Mouse (Mus musculus) liver, embryonic 14.5 days (tissue): Measurements from ENCODE around the gene Satb1. TPM values are rescaled to one million over a fixed set of nuclear protein-coding genes. Genes with fewer than 3 reads are reported as not detected.

Source experiments
- ATAC-seq: fragments of 200-750 bp; cut with Nextera tagmentation; 2 replicates; pipeline ENCODE4 v1.8.0; 2017; ENCODE audit warnings: moderate number of reproducible peaks, mild to moderate bottlenecking, moderate library complexity; ENCODE audit not compliant: insufficient read depth
- DNase-seq, 3 experiments: peaks; one replicate each; pipeline ENCODE4 v3.0.0-alpha.2; 2012 to 2013; ENCODE audit warnings: low read depth in 3 of 3, low spot score in 3 of 3
- H3K27ac ChIP-seq: fragments of 300-500 bp; sonication (generic); 2 replicates; pipeline ENCODE4 v1.5.1; 2014; ENCODE audit warnings: moderate library complexity, mild to moderate bottlenecking, control low read depth, inconsistent platforms
- H3K27me3 ChIP-seq: fragments of 300-500 bp; sonication (generic); 2 replicates; pipeline ENCODE4 v1.6.1; 2014; ENCODE audit warnings: mild to moderate bottlenecking, low read length, moderate library complexity; ENCODE audit not compliant: control insufficient read depth, insufficient read depth
- H3K36me3 ChIP-seq: fragments of 300-500 bp; sonication (generic); replicated peaks from 2 replicates; pipeline ENCODE4 v1.6.1; 2014; ENCODE audit warnings: low read depth; ENCODE audit not compliant: control insufficient read depth, insufficient read depth
- H3K4me1 ChIP-seq, 2 experiments: fragments of 200-500 bp in 1 of 2; fragments of 300-500 bp in 1 of 2; sonication (generic) in 1 of 2; replicated peaks; 2 replicates each; pipeline ENCODE4 v1.6.1; 2012 to 2014; ENCODE audit warnings: antibody characterized with exemption in 1 of 2, inconsistent platforms in 1 of 2, low read length in 1 of 2; ENCODE audit not compliant: control insufficient read depth in 2 of 2, insufficient read depth in 2 of 2
- H3K4me2 ChIP-seq: fragments of 300-500 bp; sonication (generic); 2 replicates; pipeline ENCODE4 v1.6.1; 2014; ENCODE audit warnings: low read depth, mild to moderate bottlenecking, control low read depth, moderate library complexity
- H3K4me3 ChIP-seq, 2 experiments: fragments of 200-500 bp in 1 of 2; fragments of 300-500 bp in 1 of 2; sonication (generic) in 1 of 2; 2 replicates each; pipeline ENCODE4 v1.5.1; 2012 to 2014; ENCODE audit warnings: low read depth in 2 of 2, low read length in 2 of 2, mild to moderate bottlenecking in 2 of 2, control low read depth in 1 of 2, inconsistent platforms in 1 of 2, moderate library complexity in 1 of 2; ENCODE audit not compliant: insufficient read depth in 1 of 2
- H3K9ac ChIP-seq: fragments of 300-500 bp; sonication (generic); replicated peaks from 2 replicates; pipeline ENCODE4 v1.6.1; 2014; ENCODE audit warnings: mild to moderate bottlenecking, control low read depth, moderate library complexity
- H3K9me3 ChIP-seq: fragments of 300-500 bp; sonication (generic); 2 replicates; pipeline ENCODE4 v1.6.1; 2016; ENCODE audit warnings: low read length, mixed read lengths; ENCODE audit not compliant: control insufficient read depth
- CTCF ChIP-seq: IDR thresholded peaks from 2 replicates; pipeline ENCODE4 v1.5.1; 2016; ENCODE audit warnings: antibody characterized with exemption, low read depth, control low read depth
- EP300 ChIP-seq: IDR thresholded peaks from 2 replicates; pipeline ENCODE4 v1.6.1; 2016; ENCODE audit warnings: antibody characterized with exemption, low read depth
- WGBS: fragments of 180-500 bp; shearing (Covaris S2); extraction: QIAGEN DNeasy Blood & Tissue Kit; methylation state at CpG from one replicate; pipeline ENCODE4 v1.1.7; 2014; ENCODE audit not compliant: insufficient replicate concordance; 5-methylcytosine and 5-hydroxymethylcytosine counted together
- polyA plus RNA-seq, 2 experiments: library from polyadenylated mRNA; depleted of rRNA in 1 of 2; stranded (reverse) in 1 of 2; unstranded in 1 of 2; fragments of >200 nt; fragmentation: Nextera tagmentation in 1 of 2; extraction: Ambion mirVana in 1 of 2; gene quantifications; 2 replicates each; pipeline versions ENCODE4 v1.2.1 to v1.2.3; 2012 to 2014

The Satb1 gene
- polyA plus RNA-seq, 2 experiments, result 0.74 to 0.96 TPM

DNA sequence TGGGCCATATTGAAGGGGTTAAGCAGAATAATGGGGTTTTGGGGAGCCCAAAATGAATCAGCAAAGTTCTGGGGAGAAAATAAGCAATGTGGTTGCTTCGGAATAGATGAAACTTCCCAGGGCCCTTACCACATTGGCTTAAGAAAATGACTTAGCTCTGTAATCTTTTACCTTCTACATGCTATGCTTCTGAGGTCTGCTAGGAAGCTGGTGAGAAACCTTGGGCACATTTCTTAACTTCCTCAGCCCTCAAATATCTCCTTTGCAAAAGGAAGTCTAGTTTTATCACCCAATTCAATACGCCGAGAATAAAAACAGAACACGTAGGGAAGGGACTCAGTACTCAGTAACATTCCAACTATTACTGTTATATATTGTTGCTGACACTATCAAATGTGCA lies 80.9 kb downstream of the Satb1 start:
- ATAC-seq, result no peak
- Histone ChIP-seq H3K27me3 (no peaks in the 10 kb centered on the region), H3K4me1 (no peaks in the 10 kb centered on the region), H3K9me3 (no peaks in the 10 kb centered on the region), H3K27ac (no peak overlapping the region), H3K4me3 (no peak overlapping the region), H3K36me3 (no peaks in the 10 kb centered on the region), H3K9ac (no peak overlapping the region), H3K4me2 (no peak overlapping the region)
- WGBS, result 63% methylated on average over 4 of the region's 4 CpGs
- DNase-seq, result no peak
- no peak for TF ChIP-seq EP300
- TF ChIP-seq CTCF, result no peak

DNA sequence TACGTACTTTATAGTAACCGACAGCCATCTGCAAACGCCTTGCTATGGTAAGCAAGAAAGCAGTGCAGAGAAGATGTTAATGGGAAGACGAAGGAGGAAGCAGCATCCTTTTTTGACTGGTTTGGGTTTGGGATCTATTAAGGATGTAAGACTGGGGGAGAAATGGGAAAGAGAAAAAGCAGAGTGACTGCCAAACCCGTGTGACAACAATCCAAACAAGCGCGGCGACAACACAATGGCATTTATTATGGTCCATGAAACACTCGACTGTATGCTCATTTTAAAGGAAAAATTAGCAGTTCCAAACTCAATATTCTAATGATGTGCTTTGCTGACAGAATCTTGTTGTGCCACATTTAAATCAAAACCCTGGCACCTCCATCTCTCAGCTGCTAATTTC lies 85.9 kb downstream of the Satb1 start:
- 70% methylated on average over 9 of the region's 9 CpGs for WGBS
- ATAC-seq, result no peak
- TF ChIP-seq CTCF (no peak), EP300 (no peak)

DNA sequence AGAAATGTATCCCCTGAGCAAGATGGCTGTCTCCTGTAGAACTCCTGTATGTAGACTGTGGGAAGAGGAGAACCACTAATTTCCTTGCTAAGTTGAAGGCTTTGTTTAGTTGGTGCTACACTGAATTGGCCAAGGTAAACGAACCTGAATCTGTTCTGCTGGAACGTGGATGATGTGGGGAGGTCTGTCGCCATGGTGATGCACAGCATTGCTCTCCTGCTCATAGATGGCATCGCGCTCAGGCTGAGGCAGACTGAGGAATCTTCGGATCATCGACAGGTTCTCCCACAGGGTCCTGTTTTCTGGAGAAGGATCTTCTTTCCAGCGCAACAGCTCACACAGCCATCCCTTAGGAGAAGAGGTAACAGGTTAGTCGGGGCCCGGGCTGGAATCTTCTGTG lies 90.6 kb downstream of the Satb1 start:
- Histone ChIP-seq H3K9me3 (no peaks in the 10 kb centered on the region), H3K36me3 (no peaks in the 10 kb centered on the region), H3K4me3 (no peak overlapping the region), H3K4me1 (no peaks in the 10 kb centered on the region), H3K4me2 (no peak overlapping the region), H3K9ac (no peak overlapping the region), H3K27ac (no peak overlapping the region), H3K27me3 (no peaks in the 10 kb centered on the region)
- WGBS, result 73% methylated on average over 10 of the region's 10 CpGs
- no peak for ATAC-seq
- TF ChIP-seq CTCF (no peak), EP300 (no peak)
- no peak for DNase-seq

More for the DNA sequence above, 85.9 kb downstream of the Satb1 start:
- no peaks in the 10 kb centered on the region for H3K9me3 ChIP-seq
- no peak overlapping the region for H3K27ac ChIP-seq
- DNase-seq, result no peak
- H3K4me1 ChIP-seq, result no peaks in the 10 kb centered on the region
- no peak overlapping the region for H3K9ac ChIP-seq
- no peaks in the 10 kb centered on the region for H3K27me3 ChIP-seq
- H3K4me2 ChIP-seq, result no peak overlapping the region
- no peaks in the 10 kb centered on the region for H3K36me3 ChIP-seq
- H3K4me3 ChIP-seq, result no peak overlapping the region

DNA sequence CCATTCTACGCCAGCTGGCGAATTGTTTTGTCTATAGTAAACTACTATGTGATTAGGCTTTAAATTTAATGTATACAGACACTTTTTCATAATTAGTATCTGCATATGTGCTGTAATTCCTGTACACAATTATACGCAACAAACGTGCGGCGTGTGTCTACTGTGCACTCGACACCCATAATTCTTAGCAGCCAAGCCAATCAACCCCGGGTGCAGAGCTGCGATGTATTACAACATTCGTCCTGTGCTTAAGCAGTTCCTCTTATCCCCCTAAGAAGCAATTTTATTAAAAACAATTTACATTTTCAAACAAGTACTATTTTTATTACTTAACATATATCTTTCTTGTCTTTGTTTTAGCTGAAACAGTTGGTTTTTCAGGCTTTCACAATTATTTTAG lies 92.0 kb downstream of the Satb1 start:
- TF ChIP-seq EP300, result no peak
- no peak for TF ChIP-seq CTCF
- no peaks in the 10 kb centered on the region for H3K4me1 ChIP-seq
- H3K36me3 ChIP-seq, result no peaks in the 10 kb centered on the region
- DNase-seq (no peak), ATAC-seq (no peak)
- H3K4me2 ChIP-seq, result no peak overlapping the region
- no peak overlapping the region for H3K27ac ChIP-seq
- 79% methylated on average over 10 of the region's 10 CpGs for WGBS
- no peaks in the 10 kb centered on the region for H3K9me3 ChIP-seq
- no peak overlapping the region for H3K4me3 ChIP-seq
- no peak overlapping the region for H3K9ac ChIP-seq
- H3K27me3 ChIP-seq, result no peaks in the 10 kb centered on the region

DNA sequence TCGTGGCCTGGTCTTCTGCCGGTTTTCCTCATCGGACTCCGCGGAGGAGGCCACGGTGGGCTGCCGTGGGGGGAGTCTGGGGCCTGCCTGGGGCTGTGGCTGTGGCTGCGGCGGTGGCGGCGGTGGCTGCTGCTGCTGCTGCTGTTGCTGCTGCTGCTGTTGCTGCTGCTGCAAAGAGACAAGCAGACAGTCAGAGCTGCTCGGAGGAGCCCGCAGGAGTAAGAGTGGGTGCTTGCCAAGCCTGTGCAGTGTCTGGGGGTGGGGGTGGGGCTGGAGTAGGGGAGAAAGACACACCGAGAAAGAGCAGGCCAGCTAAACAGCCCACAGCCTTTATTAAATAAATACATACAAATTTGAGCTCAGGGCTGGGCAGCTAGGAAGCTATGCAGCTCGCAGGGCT lies 92.8 kb downstream of the Satb1 start:
- H3K9ac ChIP-seq, result no peak overlapping the region
- H3K4me2 ChIP-seq, result no peak overlapping the region
- no peak overlapping the region for H3K4me3 ChIP-seq
- no peaks in the 10 kb centered on the region for H3K9me3 ChIP-seq
- DNase-seq (no peak), ATAC-seq (no peak)
- H3K4me1 ChIP-seq, result no peaks in the 10 kb centered on the region
- 72% methylated on average over 15 of the region's 15 CpGs for WGBS
- H3K36me3 ChIP-seq, result no peaks in the 10 kb centered on the region
- no peak overlapping the region for H3K27ac ChIP-seq
- TF ChIP-seq CTCF (no peak), EP300 (no peak)
- no peaks in the 10 kb centered on the region for H3K27me3 ChIP-seq
